Mouse (Mus musculus): ENCODE data around the gene Sept8. TPM values are rescaled to one million over a fixed set of nuclear protein-coding genes. Genes with fewer than 3 reads are reported as not detected.

Gene Sept8
- 10 to 100 TPM in 1 of 2 experiments, 1 to 10 TPM in 1; 9.8 to 15.3 TPM for total RNA-seq (2023)

GRCm38 (mm10) chr11:53519207-53520121, at the start of gene Sept8:
TSS of gene Sept8 (plus strand) at chr11:53519257.

DNA sequence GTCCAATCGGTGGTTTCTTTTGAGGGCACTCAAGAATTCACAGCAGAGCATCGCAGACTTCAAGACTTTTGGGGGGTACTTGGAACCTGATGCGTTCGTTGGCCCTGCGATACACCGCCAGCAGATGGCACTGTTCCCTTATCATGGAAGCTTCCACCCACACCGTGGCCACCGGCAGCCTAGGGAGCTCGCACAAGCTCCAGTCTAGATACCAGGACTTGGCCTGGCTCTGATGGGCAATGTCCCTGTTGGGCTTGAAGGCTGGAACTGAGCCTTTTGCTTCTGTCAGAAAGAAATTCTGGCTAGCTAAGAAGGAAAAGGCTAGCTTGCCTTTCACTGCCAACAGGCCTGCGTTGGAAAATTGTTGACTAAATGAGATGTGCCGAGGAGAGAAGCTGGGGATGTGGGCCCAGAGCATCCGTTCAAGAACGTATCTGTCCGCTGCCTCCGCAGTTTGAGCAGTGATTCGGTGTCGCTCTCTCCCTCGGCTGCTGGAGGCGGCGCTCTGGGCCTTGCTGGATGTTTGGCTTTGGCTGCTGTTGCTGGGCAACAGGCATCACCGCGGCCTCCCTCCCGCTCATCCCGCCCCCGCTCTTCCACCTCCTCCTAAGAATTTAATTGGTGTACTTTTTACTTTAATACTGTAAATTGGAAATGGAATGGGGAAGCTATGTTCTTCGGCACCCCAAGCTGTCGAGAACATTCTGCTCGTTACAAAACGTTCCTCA, 48.9 kb upstream of the Sept8 start, which contains the start of gene Gm9837:
TSS of gene Gm9837 (minus strand) at position 512 of the 728 bp plus-strand sequence.

GRCm38 (mm10) chr11:53479783-53480301, 39.2 kb upstream of the Sept8 start, which contains the start of the genes Gm9945 and Sowaha:
TSS of gene Gm9945 (plus strand) at chr11:53480166.
TSS of gene Sowaha (minus strand) at chr11:53480274.

GRCm38 (mm10) chr11:53567224-53568014, 48.4 kb downstream of the Sept8 start, which contains the start of gene Kif3a:
TSS of gene Kif3a (plus strand) at chr11:53567379.

Other genes with a start within 250 kb of the Sept8 start
- 10 to 100 TPM; 57.2 to 60.9 TPM for gene Hspa4, start 218.8 kb upstream of the Sept8 start, total RNA-seq (2023)
- 1 to 10 TPM; 4.9 to 6.6 TPM for gene Zcchc10, start 194.6 kb upstream of the Sept8 start, total RNA-seq (2023)
- gene Aff4, start 168.4 kb upstream of the Sept8 start, total RNA-seq (2023) = 10 to 100 TPM; 77.3 to 95.3 TPM
- gene Leap2, start 96.1 kb upstream of the Sept8 start, total RNA-seq (2023) = not detected
- 100 to 1,000 TPM; 181 to 191 TPM for gene Uqcrq, start 88.4 kb upstream of the Sept8 start, total RNA-seq (2023)
- under 1 TPM; 0.24 to 0.99 TPM for gene Gdf9, start 88.2 kb upstream of the Sept8 start, total RNA-seq (2023)
- gene Gm10447, start 62.1 kb upstream of the Sept8 start, total RNA-seq (2023) = not detected
- under 1 TPM; 0.39 to 0.55 TPM for gene Shroom1, start 62.1 kb upstream of the Sept8 start, total RNA-seq (2023)
- gene Gm9837, start 48.8 kb upstream of the Sept8 start, total RNA-seq (2023) = not detected
- gene Gm9945, start 39.1 kb upstream of the Sept8 start, total RNA-seq (2023) = not detected
- gene Sowaha, start 39.0 kb upstream of the Sept8 start, total RNA-seq (2023) = under 1 TPM; 0.11 to 0.68 TPM
- 1 to 10 TPM; 1.7 to 2.2 TPM for gene Kif3a, start 48.1 kb downstream of the Sept8 start, total RNA-seq (2023)
- not detected for gene Il4, start 99.4 kb downstream of the Sept8 start, total RNA-seq (2023)
- not detected for gene Il13, start 115.4 kb downstream of the Sept8 start, total RNA-seq (2023)
- 10 to 100 TPM; 15.3 to 19.3 TPM for gene Rad50, start 188.1 kb downstream of the Sept8 start, total RNA-seq (2023)
- gene Il5, start 201.5 kb downstream of the Sept8 start, total RNA-seq (2023) = not detected